ENCODE assay signal across 8 mouse cellular contexts in the genomic region with DNA sequence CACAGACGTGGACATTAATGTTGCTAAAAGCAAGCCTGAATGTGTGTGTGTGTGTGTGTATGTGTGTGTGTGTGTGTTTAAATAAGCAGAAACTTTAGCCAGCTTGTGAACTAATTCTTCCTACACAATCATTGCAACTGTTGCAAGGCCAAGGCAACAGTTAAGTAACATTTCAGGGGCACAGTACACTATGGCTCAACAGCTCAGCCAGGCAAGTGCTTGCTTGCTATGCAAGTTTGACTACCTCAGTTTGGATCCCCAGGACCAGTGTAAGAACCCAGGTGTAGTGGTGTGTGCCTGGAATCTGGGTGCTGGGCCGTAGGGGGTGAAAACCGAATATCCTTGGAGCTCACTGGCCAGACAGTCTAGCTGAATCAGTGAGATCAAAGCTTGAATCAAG. TPM values are rescaled to one million over a fixed set of nuclear protein-coding genes. Genes with fewer than 3 reads are reported as not detected.
DNase-seq lines count a peak whose midpoint lies in the region; ATAC-seq lines count a peak whose summit lies in the region.

No protein-coding gene starts in this region.

- no peak overlapping the region for H3K27ac ChIP-seq in heart, embryonic 16.5 days (ENCODE audit: low read length)
- no peak overlapping the region for H3K27ac ChIP-seq in hindbrain, embryonic 14.5 days

- peaks cover 33% of the 10 kb centered on the region for H3K4me1 ChIP-seq in heart, embryonic 16.5 days (ENCODE audit: control insufficient read depth, insufficient read depth, low read length)
- peaks cover 33% of the 10 kb centered on the region for H3K4me1 ChIP-seq in hindbrain, embryonic 14.5 days (replicated peaks; ENCODE audit: control insufficient read depth, insufficient read depth, low read length)

- peak overlapping the region; percentile 90 for H3K4me2 ChIP-seq in heart, embryonic 16.5 days (ENCODE audit: low read depth, low read length)
- peak overlapping the region; percentile 81 for H3K4me2 ChIP-seq in hindbrain, embryonic 14.5 days (replicated peaks)

- no peak for DNase-seq in heart, adult 11 months
- DNase-seq in adrenal gland, postnatal 10 days: peak; percentile 44
- DNase-seq in hindbrain, embryonic 14.5 days (ENCODE audit: low spot score): no peak
- no peak for DNase-seq in retina, postnatal 1 day
- DNase-seq in embryo, embryonic 9.5 days (ENCODE audit: extremely low spot score): no peak

- ATAC-seq in heart, embryonic 16.5 days (replicated peaks; ENCODE audit: extremely low read depth, insufficient read depth, low FRiP score): no peak
- ATAC-seq in hindbrain, embryonic 14.5 days (ENCODE audit: low FRiP score): no peak
- 0 out of 2 replicates have a peak, but pooled peaks have one; percentile 5 for ATAC-seq in megakaryocyte progenitor cell, adult 5-6 weeks (replicated peaks; ENCODE audit: poor library complexity)
- ATAC-seq in monocyte, adult 5-6 weeks (replicated peaks; ENCODE audit: insufficient number of reproducible peaks, low FRiP score, low TSS enrichment, poor library complexity, severe bottlenecking): no peak

- H3K27me3 ChIP-seq in heart, embryonic 16.5 days (ENCODE audit: control insufficient read depth, insufficient read depth, low read length): no peaks in the 10 kb centered on the region
- no peaks in the 10 kb centered on the region for H3K27me3 ChIP-seq in hindbrain, embryonic 14.5 days (ENCODE audit: control insufficient read depth, insufficient read depth, low read length)

- no peaks in the 10 kb centered on the region for H3K36me3 ChIP-seq in heart, embryonic 16.5 days (ENCODE audit: control insufficient read depth, insufficient read depth)
- H3K36me3 ChIP-seq in hindbrain, embryonic 14.5 days (replicated peaks; ENCODE audit: control insufficient read depth, insufficient read depth): no peaks in the 10 kb centered on the region

- H3K9me3 ChIP-seq in heart, embryonic 16.5 days (replicated peaks; ENCODE audit: control insufficient read depth, low read length): no peaks in the 10 kb centered on the region
- no peaks in the 10 kb centered on the region for H3K9me3 ChIP-seq in hindbrain, embryonic 14.5 days (ENCODE audit: control insufficient read depth, low read length)

- WGBS in heart, embryonic 16.5 days: 43% methylated on average over 3 of the region's 3 CpGs
- 66% methylated on average over 3 of the region's 3 CpGs for WGBS in hindbrain, embryonic 14.5 days

- H3K4me3 ChIP-seq in heart, embryonic 16.5 days (ENCODE audit: low read length): peak overlapping the region; percentile 65
- peak overlapping the region; percentile 80; the same call in 1 of the 2 replicates for H3K4me3 ChIP-seq in hindbrain, embryonic 14.5 days (replicated peaks; ENCODE audit: low read length)

- peak overlapping the region; percentile 20; the same call in 1 of the 2 replicates for H3K9ac ChIP-seq in heart, embryonic 16.5 days (ENCODE audit: low read length)
- peak overlapping the region; percentile 28; the same call in 1 of the 2 replicates for H3K9ac ChIP-seq in hindbrain, embryonic 14.5 days

RNA-seq across cellular contexts. Expression of a gene that starts 2.6 kb away (rescaled TPM):
- polyA plus RNA-seq in heart, embryonic 16.5 days (2015; fragmentation: Nextera tagmentation; extraction: Ambion mirVana): 37.4 and 39.7 TPM in 2 replicates
- total RNA-seq in adrenal gland, postnatal 10 days (2021): 10 to 100 TPM; 52.0 to 55.1 TPM
- 19.6 and 20.4 TPM in 2 replicates for polyA plus RNA-seq in hindbrain, embryonic 14.5 days (2014; fragmentation: Nextera tagmentation; extraction: Ambion mirVana)
- 38.8 and 44.3 TPM in 2 replicates for total RNA-seq in megakaryocyte progenitor cell, adult 5-6 weeks (2015)
- 38.9 and 49.8 TPM in 2 replicates for total RNA-seq in megakaryocyte progenitor cell, adult 5-6 weeks (2017)
- 20.9 to 27.7 TPM (median 24.2 TPM) in 3 replicates for total RNA-seq in monocyte, adult 5-6 weeks (2017)
